Mouse (Mus musculus) mesoderm, embryonic 11.5 days (tissue): ENCODE results near the gene Amn.

Source experiments
- DNase-seq: peaks from one replicate; pipeline ENCODE4 v3.0.0-alpha.2; 2012; ENCODE audit warnings: low read depth, low spot score

Amn gene

GRCm38 (mm10) chr12:111270629-111271277 lies at the start of gene Amn:
TSS of gene Amn (plus strand) at chr12:111271095.
- DNase-seq: no peak

DNA sequence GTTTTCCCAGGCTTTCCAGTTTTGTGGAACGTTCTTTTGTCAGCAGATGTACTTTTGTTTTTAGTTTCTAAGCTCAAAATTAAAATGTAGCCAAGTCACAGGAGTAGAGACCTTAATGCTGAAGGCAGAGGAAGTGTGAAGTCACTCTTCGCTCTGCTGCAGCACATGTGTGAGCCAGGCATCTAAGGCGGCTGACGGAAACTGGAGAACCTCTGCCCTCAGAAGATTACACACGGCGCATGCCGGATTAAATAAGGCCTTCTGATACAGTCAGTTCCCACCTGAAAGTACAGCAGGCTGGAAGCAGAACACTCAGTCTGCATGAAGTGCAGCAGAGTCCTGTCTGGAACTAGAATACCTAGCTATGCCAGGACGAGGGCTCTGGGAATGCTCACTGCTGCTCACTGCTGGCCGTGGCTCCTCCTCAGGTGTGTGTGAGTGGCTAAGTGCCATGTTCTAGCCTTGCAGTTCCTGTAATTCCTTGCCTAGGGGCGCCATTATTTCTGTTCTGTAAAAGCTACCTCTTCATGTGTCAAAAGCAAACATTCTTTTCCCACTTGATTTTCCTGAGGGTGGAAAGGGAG lies 45.6 kb upstream of the Amn start:
- no peak for DNase-seq

DNA sequence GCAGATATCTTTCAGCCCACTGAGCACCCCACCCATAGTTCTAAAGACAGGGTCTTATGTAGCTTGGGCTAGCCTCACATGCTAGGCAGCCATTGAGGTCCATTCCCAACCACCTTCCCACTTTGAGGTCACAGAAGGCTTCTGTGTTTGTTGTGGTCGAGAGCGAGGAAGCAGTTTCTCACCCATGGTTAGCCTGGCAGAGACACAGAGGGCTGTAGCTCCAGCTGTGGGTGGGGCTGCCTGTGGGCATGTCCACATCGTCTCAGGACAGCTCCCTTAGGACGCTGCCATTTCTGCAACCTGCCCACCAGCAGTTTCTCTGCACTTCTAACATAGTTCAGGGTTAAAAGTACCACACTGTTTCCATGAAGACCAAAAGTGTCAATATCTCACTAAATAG lies 43.5 kb upstream of the Amn start:
- DNase-seq: no peak

GRCm38 (mm10) chr12:111228488-111228887 lies 42.4 kb upstream of the Amn start:
- DNase-seq: no peak

- DNase-seq: no peak
Observed at GRCm38 (mm10) chr12:111230793-111231192, 40.1 kb upstream of the Amn start.

GRCm38 (mm10) chr12:111233798-111234197 lies 37.1 kb upstream of the Amn start:
- no peak for DNase-seq

GRCm38 (mm10) chr12:111234383-111234782 lies 36.5 kb upstream of the Amn start:
- no peak for DNase-seq

GRCm38 (mm10) chr12:111235631-111236030 lies 35.3 kb upstream of the Amn start:
- no peak for DNase-seq

GRCm38 (mm10) chr12:111237611-111238188 lies 33.2 kb upstream of the Amn start:
- DNase-seq: no peak

DNA sequence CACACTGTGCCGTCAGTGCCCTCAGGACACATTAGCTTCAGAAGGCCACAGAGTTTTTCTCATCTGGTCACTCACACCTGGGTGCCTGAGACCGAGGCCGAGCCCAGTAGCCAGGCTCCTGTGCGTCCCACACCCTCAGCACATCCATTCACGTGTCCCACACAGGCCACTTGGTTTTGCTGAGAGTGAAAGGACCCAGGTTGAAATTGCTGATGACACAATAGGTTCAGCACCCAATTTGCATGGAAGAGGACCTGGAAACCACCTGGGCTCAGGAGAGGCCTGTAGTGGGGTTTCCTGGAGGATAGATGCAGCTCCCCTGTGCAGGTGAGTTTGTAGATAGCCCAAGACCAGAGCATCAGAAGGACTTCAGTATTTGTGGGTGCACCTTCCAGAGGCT lies 32.5 kb upstream of the Amn start:
- DNase-seq: no peak

DNA sequence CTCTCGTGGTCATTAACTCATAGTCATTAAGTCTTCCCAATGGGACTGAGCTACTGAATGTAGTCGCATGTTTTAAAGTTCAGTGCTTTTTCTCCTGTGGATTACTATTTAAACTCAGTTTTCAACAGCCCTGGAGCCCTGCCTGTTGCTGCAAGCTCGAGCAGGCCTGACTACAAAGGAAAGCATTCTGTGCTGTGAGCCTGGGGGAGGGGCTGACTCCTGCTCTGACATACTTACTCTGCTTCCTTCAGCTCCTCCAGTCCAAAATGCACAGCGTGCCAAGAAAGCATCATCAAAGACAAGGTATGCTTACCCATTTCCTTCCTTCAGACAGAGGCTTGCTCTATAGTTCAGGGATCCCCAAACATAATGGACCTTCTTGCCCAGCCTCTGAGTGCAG lies 32.1 kb upstream of the Amn start:
- peak; percentile 11 for DNase-seq

DNA sequence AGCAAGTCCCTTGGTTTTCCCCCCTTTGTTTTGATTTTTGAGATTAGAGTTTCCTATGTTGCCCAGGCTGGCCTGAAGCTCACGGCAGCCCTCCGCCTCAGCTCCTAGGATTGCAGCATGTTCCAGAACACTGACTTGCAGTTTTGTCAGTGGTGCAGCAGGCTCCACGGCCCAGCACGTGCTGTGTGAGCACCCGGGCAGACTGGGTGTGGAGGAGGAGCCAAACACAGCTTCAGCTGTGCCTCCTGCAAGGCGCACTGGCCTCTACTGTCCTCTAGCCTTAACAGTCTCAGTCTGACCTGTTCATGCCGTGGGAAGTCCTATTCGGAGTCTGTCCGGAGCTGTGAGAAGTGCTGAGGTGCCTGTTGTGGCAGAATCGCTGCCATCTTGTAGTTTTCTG lies 31.0 kb upstream of the Amn start:
- DNase-seq: no peak

- DNase-seq: no peak
Observed at GRCm38 (mm10) chr12:111241916-111242315, 29.0 kb upstream of the Amn start.

DNA sequence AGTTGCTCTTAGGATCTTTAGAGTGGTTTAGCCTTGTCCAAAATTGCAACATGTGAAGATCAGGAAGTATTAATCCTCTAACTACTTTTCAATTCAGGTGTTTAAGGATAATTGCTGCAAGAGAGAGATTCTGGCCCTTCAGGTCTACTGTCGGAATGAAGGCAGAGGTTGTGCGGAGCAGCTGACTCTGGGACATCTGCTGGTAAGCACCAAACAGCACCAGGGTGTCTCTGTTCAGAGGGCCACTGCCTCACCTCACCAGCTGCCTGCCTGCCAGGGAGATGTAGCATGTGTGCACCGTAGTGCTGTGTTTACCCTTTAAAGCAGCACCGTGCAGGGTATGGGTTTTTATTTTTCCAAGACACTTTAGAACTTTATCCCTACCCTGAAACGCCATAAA lies 28.5 kb upstream of the Amn start:
- no peak for DNase-seq

GRCm38 (mm10) chr12:111243733-111244132 lies 27.2 kb upstream of the Amn start:
- DNase-seq: no peak

GRCm38 (mm10) chr12:111245070-111245469 lies 25.8 kb upstream of the Amn start:
- DNase-seq: no peak

GRCm38 (mm10) chr12:111246808-111247464 lies 24.0 kb upstream of the Amn start:
- DNase-seq: no peak

DNA sequence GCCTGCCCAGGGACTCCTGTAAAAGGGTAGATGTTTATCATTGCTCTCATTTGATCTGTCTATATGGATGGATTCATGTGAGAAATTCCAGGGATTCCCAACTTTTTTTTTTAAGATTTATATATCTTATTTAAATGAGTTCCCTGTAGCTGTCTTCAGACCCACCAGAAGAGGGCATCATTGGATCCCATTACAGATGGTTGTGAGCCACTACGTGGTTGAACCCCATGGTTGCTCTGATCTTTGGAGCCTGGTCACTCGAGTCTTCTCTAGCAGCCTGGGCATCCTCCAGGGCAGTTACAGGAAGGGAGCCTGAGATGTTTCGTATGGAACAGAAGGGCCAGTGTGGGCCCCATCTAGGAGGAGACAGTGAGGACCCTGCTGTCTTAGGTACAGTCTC lies 21.8 kb upstream of the Amn start:
- DNase-seq: no peak

- DNase-seq: no peak
Observed at GRCm38 (mm10) chr12:111250116-111250515, 20.8 kb upstream of the Amn start.

DNA sequence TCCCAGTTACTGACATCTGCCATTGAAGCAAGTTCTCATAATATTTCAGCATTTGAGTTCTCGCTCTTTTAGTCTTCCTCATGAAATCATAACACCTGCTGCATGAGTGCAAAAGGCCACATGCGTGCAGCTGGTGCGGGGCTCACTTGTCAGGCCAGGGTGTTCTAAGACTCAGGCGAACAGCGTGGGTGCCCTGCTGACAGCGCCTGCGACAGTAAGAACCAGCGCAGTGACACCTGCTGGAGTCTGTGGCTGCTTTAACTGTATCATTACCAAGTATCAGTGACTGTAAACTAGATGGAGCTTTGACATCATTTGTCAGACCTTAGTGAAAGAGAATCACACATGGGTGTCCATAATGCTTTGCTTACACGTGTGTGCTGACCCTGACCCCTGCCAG lies 19.7 kb upstream of the Amn start:
- no peak for DNase-seq

DNA sequence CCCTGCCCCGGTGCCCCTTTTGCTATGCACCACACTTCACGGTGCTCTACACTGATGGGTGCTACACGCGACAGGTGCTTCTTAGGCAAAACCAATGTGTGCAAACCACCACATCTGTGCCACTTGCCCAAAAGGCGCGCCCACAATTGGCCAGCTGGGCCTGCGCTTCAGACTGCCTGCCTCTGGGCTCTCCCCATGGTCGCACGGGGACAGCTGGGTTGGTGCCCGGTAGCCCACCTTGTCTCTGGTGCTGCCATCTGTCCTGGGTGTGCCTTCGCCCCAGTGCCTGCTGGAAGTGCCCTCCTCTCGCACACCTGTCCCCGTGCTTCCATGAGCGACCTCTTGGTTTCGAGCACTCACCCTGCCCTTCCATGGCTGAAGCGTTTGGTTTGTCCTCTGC lies 7.2 kb upstream of the Amn start:
- no peak for DNase-seq

DNA sequence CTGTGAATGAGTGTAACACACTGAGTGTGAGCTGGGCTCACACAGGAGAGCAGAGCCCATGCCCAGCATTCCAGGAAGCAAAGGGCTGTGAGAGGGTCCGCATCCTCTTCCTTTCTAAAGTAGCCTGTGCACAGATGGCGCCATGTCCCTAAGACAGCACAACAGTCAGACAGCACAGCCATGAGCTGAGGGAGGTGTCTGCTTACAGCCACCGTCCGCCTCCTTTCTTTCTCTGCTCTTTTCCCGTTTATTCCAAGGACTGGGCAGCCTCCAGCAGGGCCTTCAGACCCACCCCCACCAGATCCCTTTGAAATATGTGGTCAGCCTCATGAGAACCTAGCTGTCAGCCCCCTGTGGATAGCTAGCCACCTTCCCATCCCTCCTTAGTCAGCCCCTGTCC lies 5.7 kb upstream of the Amn start:
- DNase-seq: no peak

DNA sequence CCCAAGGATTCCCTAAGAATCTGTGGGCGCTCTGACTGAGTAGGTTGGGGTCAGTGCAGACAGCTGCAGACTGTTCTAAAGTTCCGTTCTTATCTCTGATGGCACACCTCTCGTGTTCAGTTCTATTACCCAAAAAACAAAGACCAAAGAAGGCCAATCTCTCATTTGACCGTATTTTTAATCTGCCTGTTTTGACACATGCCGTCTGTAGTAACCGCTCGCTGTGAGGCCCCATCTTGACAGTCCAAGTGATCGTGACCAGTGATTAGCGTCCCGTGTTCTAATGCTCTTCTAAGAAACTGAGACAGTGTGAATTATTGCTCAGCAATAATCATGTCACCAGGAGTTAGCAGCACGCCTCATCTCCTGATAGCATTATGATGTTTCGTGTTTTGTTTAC lies 4.3 kb upstream of the Amn start:
- no peak for DNase-seq
